Mouse (Mus musculus): Measurements from ENCODE around the gene Zfp296. TPM values are rescaled to one million over a fixed set of nuclear protein-coding genes. Genes with fewer than 3 reads are reported as not detected.

The Zfp296 gene
- polyA plus RNA-seq, 1 experiment from 2014 or later: 0.34 TPM

- no peak for ATAC-seq (ENCODE audit: low FRiP score)
- Histone ChIP-seq H3K27me3 (no peaks in the 10 kb centered on the region), H3K9ac (no peak overlapping the region), H3K4me3 (replicated peaks) (no peak overlapping the region), H3K9me3 (peaks cover 6% of the 10 kb centered on the region; the same call in 1 of the 2 replicates), H3K27ac (no peak overlapping the region), H3K4me2 (no peak overlapping the region), H3K36me3 (replicated peaks) (peaks cover 39% of the 10 kb centered on the region), H3K4me1 (peaks cover 17% of the 10 kb centered on the region)
- 100% methylated on average over 2 of the region's 2 CpGs for WGBS
Observed at GRCm38 (mm10) chr7:19565803-19566202, 11.3 kb upstream of the Zfp296 start.

GRCm38 (mm10) chr7:19567426-19567825 is 9.7 kb upstream of the Zfp296 start:
- Histone ChIP-seq H3K4me2 (no peak overlapping the region), H3K4me1 (peaks cover 21% of the 10 kb centered on the region), H3K9me3 (peaks cover 6% of the 10 kb centered on the region; the same call in 1 of the 2 replicates), H3K4me3 (replicated peaks) (no peak overlapping the region), H3K36me3 (replicated peaks) (peaks cover 39% of the 10 kb centered on the region), H3K27me3 (no peaks in the 10 kb centered on the region), H3K9ac (no peak overlapping the region), H3K27ac (no peak overlapping the region)
- 94% methylated on average over 8 of the region's 8 CpGs for WGBS
- no peak for ATAC-seq (ENCODE audit: low FRiP score)

GRCm38 (mm10) chr7:19569647-19570046 is 7.4 kb upstream of the Zfp296 start:
- Histone ChIP-seq H3K9me3 (peaks cover 2% of the 10 kb centered on the region; the same call in 1 of the 2 replicates), H3K9ac (no peak overlapping the region), H3K4me1 (peaks cover 22% of the 10 kb centered on the region), H3K27me3 (peaks cover 1% of the 10 kb centered on the region), H3K4me2 (no peak overlapping the region), H3K36me3 (replicated peaks) (peaks cover 32% of the 10 kb centered on the region), H3K4me3 (replicated peaks) (no peak overlapping the region; the same call in 1 of the 2 replicates), H3K27ac (no peak overlapping the region)
- no peak for ATAC-seq (ENCODE audit: low FRiP score)
- 84% methylated on average over 3 of the region's 3 CpGs for WGBS

GRCm38 (mm10) chr7:19572926-19573775 is 3.9 kb upstream of the Zfp296 start:
- ATAC-seq (ENCODE audit: low FRiP score): peak; percentile 89
- Histone ChIP-seq H3K4me1 (peaks cover 34% of the 10 kb centered on the region), H3K4me2 (peak overlapping the region; percentile 78), H3K4me3 (replicated peaks) (peak overlapping the region; percentile 79), H3K9ac (peak overlapping the region; percentile 80), H3K36me3 (replicated peaks) (peaks cover 10% of the 10 kb centered on the region), H3K27ac (peak overlapping the region; percentile 73), H3K27me3 (peaks cover 35% of the 10 kb centered on the region), H3K9me3 (no peaks in the 10 kb centered on the region)
- WGBS: 1% methylated on average over 50 of the region's 53 CpGs

GRCm38 (mm10) chr7:19573776-19574140 is 3.3 kb upstream of the Zfp296 start:
- Histone ChIP-seq H3K36me3 (replicated peaks) (peaks cover 8% of the 10 kb centered on the region), H3K4me2 (peak overlapping the region; percentile 78), H3K27me3 (peaks cover 41% of the 10 kb centered on the region), H3K4me3 (replicated peaks) (peak overlapping the region; percentile 79), H3K9ac (peak overlapping the region; percentile 80), H3K27ac (peak overlapping the region; percentile 73), H3K4me1 (peaks cover 34% of the 10 kb centered on the region), H3K9me3 (no peaks in the 10 kb centered on the region)
- 27% methylated on average over 16 of the region's 16 CpGs for WGBS
- ATAC-seq (ENCODE audit: low FRiP score): no peak

- H3K36me3 ChIP-seq (replicated peaks): peaks cover 6% of the 10 kb centered on the region
Observed at GRCm38 (mm10) chr7:19575559-19575958, 1.5 kb upstream of the Zfp296 start.

GRCm38 (mm10) chr7:19577877-19578414 is 859 bp downstream of the Zfp296 start:
- peaks cover 18% of the 10 kb centered on the region for H3K4me1 ChIP-seq
- no peak overlapping the region for H3K27ac ChIP-seq
- H3K27me3 ChIP-seq: peaks cover 57% of the 10 kb centered on the region
- peak overlapping the region; percentile 33 for H3K4me3 ChIP-seq (replicated peaks)
- WGBS: 20% methylated on average over 10 of the region's 10 CpGs
- H3K36me3 ChIP-seq (replicated peaks): peaks cover 28% of the 10 kb centered on the region
- no peak overlapping the region for H3K9ac ChIP-seq
- H3K4me2 ChIP-seq: peak overlapping the region; percentile 54
- H3K9me3 ChIP-seq: no peaks in the 10 kb centered on the region
- no peak for ATAC-seq (ENCODE audit: low FRiP score)

More at GRCm38 (mm10) chr7:19575559-19575958, 1.5 kb upstream of the Zfp296 start:
- no peak overlapping the region for H3K9ac ChIP-seq
- H3K4me3 ChIP-seq (replicated peaks): no peak overlapping the region
- WGBS: 72% methylated on average over 3 of the region's 3 CpGs
- peaks cover 34% of the 10 kb centered on the region for H3K4me1 ChIP-seq
- H3K27ac ChIP-seq: no peak overlapping the region
- peaks cover 57% of the 10 kb centered on the region for H3K27me3 ChIP-seq
- ATAC-seq (ENCODE audit: low FRiP score): no peak
- H3K9me3 ChIP-seq: no peaks in the 10 kb centered on the region
- no peak overlapping the region for H3K4me2 ChIP-seq

- Histone ChIP-seq H3K4me2 (peak overlapping the region; percentile 54; the same call in 1 of the 2 replicates), H3K27me3 (peaks cover 57% of the 10 kb centered on the region), H3K4me3 (replicated peaks) (no peak overlapping the region), H3K9me3 (no peaks in the 10 kb centered on the region), H3K9ac (no peak overlapping the region), H3K36me3 (replicated peaks) (peaks cover 33% of the 10 kb centered on the region), H3K27ac (no peak overlapping the region), H3K4me1 (peaks cover 17% of the 10 kb centered on the region)
- no peak for ATAC-seq (ENCODE audit: low FRiP score)
- WGBS: 57% methylated on average over 4 of the region's 4 CpGs
Observed at GRCm38 (mm10) chr7:19578436-19578835, 1.3 kb downstream of the Zfp296 start.

- Histone ChIP-seq H3K27me3 (peaks cover 55% of the 10 kb centered on the region), H3K4me1 (peaks cover 12% of the 10 kb centered on the region), H3K4me3 (replicated peaks) (no peak overlapping the region), H3K4me2 (no peak overlapping the region), H3K9ac (no peak overlapping the region), H3K36me3 (replicated peaks) (peaks cover 46% of the 10 kb centered on the region), H3K9me3 (no peaks in the 10 kb centered on the region), H3K27ac (no peak overlapping the region)
- no peak for ATAC-seq (ENCODE audit: low FRiP score)
- WGBS: 82% methylated on average over 10 of the region's 10 CpGs
Observed at GRCm38 (mm10) chr7:19579751-19580150, 2.7 kb downstream of the Zfp296 start.

- Histone ChIP-seq H3K27ac (no peak overlapping the region), H3K4me3 (replicated peaks) (no peak overlapping the region), H3K4me2 (no peak overlapping the region), H3K36me3 (replicated peaks) (peaks cover 55% of the 10 kb centered on the region), H3K9ac (no peak overlapping the region), H3K4me1 (peaks cover 12% of the 10 kb centered on the region), H3K27me3 (peaks cover 47% of the 10 kb centered on the region), H3K9me3 (no peaks in the 10 kb centered on the region)
- no peak for ATAC-seq (ENCODE audit: low FRiP score)
- WGBS: 83% methylated on average over 8 of the region's 8 CpGs
Observed at GRCm38 (mm10) chr7:19580634-19581033, 3.5 kb downstream of the Zfp296 start.

GRCm38 (mm10) chr7:19586269-19586668 is 9.2 kb downstream of the Zfp296 start:
- H3K9ac ChIP-seq: no peak overlapping the region
- no peak overlapping the region for H3K4me2 ChIP-seq
- ATAC-seq (ENCODE audit: low FRiP score): no peak
- no peaks in the 10 kb centered on the region for H3K27me3 ChIP-seq
- H3K4me3 ChIP-seq (replicated peaks): no peak overlapping the region
- WGBS: 76% methylated on average over 41 of the region's 46 CpGs
- H3K4me1 ChIP-seq: no peaks in the 10 kb centered on the region
- H3K9me3 ChIP-seq: no peaks in the 10 kb centered on the region
- peaks cover 98% of the 10 kb centered on the region for H3K36me3 ChIP-seq (replicated peaks)
- H3K27ac ChIP-seq: no peak overlapping the region

- Histone ChIP-seq H3K9ac (no peak overlapping the region), H3K4me1 (no peaks in the 10 kb centered on the region), H3K36me3 (replicated peaks) (peaks cover 100% of the 10 kb centered on the region), H3K4me3 (replicated peaks) (no peak overlapping the region), H3K27ac (no peak overlapping the region), H3K9me3 (no peaks in the 10 kb centered on the region), H3K27me3 (no peaks in the 10 kb centered on the region), H3K4me2 (no peak overlapping the region)
- no peak for ATAC-seq (ENCODE audit: low FRiP score)
- WGBS: 47% methylated on average over 3 of the region's 3 CpGs
Observed at GRCm38 (mm10) chr7:19589207-19589606, 12.1 kb downstream of the Zfp296 start.

Data from forebrain, embryonic 12.5 days (tissue).